Mouse (Mus musculus): ENCODE measurements around the gene Cfap77. TPM values are rescaled to one million over a fixed set of nuclear protein-coding genes. Genes with fewer than 3 reads are reported as not detected.

The Cfap77 gene
- total RNA-seq, 2 experiments from 2014 or later, result not detected

DNA sequence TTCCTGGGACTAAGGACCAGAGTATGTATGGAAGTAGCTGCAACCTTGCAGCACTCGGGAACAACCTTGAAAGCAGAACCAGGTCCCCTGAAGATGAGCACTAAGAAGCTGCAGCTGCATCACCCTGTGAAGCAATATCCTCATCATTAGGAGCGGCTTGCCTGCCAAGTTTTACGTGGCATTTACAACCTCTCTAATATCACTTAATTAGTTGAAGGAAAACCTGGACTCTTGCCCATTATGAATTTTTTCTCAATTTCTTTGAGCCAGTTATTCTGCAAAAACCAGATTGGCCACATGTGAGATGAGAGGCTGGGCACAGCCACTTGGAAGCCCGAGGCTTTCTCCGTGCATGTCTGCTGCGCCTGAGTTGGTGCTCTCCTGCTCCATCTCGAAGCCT lies 159.0 kb downstream of the Cfap77 start:
- TF ChIP-seq CTCF (IDR thresholded peaks at IDR 0.05), result no peak
- H3K27ac ChIP-seq, result no peak overlapping the region
- intact Hi-C loops (cut with DNase I), result no loop called here
- no peak for DNase-seq
- no peak overlapping the region for H3K4me3 ChIP-seq

DNA sequence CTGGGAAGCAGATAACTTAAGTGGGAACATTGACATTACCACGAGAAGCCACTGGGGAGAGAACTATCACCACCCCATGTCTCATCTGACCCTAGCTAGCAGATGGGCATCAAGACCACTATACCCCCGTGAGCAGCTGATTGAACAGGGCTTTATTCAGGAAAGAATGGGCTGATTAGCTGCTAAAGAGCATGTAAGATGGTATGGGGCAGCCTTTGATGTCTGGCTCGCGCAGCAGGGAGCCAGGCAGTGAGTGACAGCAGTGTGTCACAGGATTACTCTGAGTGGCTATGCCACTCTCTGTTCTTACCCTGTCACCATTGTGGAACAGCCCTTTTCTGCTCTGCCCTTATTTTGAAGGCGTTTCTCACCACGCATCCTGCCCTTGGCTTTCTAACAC lies 161.3 kb downstream of the Cfap77 start:
- no peak for DNase-seq
- H3K27ac ChIP-seq, result no peak overlapping the region
- TF ChIP-seq CTCF (IDR thresholded peaks at IDR 0.05), result no peak
- intact Hi-C loops (cut with DNase I), result no loop called here
- H3K4me3 ChIP-seq, result no peak overlapping the region

DNA sequence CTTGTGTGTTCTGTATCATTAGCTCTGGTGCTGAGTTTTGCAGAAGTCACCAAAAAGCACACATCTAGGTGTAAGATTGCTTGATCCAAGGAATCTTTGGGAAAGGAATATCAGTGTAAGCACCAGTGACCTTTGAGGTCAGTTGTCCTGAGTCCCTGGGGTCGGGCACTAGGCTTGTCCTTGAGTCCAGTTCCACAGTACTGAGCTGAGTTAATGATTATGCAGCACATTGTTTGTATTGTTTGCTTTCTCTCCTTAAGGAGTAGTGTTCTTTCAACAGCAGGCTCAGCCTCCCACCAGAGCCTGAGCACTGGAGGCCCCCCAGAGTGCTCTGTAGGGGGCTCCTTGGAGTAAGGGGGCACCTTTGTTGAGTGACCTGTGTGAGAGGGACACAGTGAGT lies 162.1 kb downstream of the Cfap77 start:
- TF ChIP-seq CTCF (IDR thresholded peaks at IDR 0.05), result no peak
- intact Hi-C loops (cut with DNase I), result no loop called here
- DNase-seq, result no peak

DNA sequence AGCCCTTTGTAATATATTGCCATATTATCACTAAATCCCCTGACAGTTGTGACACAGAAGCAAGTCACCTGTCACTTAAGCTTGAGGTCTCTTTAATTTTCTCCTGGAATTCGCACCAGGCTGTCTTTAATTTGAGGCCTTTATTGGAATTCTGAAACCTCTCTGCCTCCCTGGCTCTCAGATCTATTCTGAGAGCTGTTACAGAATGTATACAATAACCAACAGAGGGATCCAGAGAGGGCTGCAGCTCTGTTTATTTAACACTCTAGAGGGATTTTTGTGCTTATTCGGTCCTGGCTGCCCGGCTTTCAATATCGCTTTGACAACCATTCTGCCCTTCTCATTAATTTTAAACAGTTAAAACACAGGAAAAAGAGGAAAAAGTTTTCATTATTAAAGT lies 170.0 kb downstream of the Cfap77 start:
- intact Hi-C loops (cut with DNase I), result no loop called here
- no peak for TF ChIP-seq CTCF (IDR thresholded peaks at IDR 0.05)
- no peak overlapping the region for H3K4me3 ChIP-seq
- H3K27ac ChIP-seq, result no peak overlapping the region
- DNase-seq, result no peak

More for the DNA sequence above, 162.1 kb downstream of the Cfap77 start:
- Histone ChIP-seq H3K4me3 (no peak overlapping the region), H3K27ac (no peak overlapping the region)

GRCm38 (mm10) chr2:28882826-28883485 lies 171.9 kb downstream of the Cfap77 start:
- Histone ChIP-seq H3K4me3 (no peak overlapping the region), H3K27ac (no peak overlapping the region)
- TF ChIP-seq CTCF (IDR thresholded peaks at IDR 0.05), result no peak
- intact Hi-C loops (cut with DNase I), result no loop called here
- peak; percentile 44 for DNase-seq

GRCm38 (mm10) chr2:28882047-28882446 lies 172.8 kb downstream of the Cfap77 start:
- DNase-seq, result no peak
- Histone ChIP-seq H3K27ac (no peak overlapping the region), H3K4me3 (no peak overlapping the region)
- intact Hi-C loops (cut with DNase I), result no loop called here
- no peak for TF ChIP-seq CTCF (IDR thresholded peaks at IDR 0.05)

DNA sequence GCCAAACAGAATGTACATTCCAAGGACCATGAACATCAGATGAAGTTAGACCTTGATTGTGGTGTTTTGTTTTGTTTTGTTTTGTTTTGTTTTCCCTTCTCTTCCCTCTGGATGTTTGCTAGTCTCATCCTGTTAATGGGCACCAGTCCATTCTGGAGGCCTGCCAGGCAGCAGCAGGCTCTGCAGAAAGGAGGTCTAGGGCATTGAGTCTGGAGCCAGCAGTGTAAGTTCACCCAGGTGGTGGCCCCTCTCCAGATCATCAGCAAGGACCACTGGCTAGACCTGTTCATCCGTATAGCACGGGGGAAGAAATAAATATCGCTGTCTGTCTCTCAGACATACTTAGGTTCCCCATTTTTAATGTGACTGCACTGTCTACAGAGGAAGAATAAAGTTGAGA lies 173.6 kb downstream of the Cfap77 start:
- intact Hi-C loops (cut with DNase I), result no loop called here
- Histone ChIP-seq H3K27ac (no peak overlapping the region), H3K4me3 (no peak overlapping the region)
- DNase-seq, result no peak
- TF ChIP-seq CTCF (IDR thresholded peaks at IDR 0.05), result no peak

Other genes with a start within 250 kb of the Cfap77 start
- 10 to 100 TPM; 13.4 to 13.5 TPM for gene Gtf3c4, start 214.7 kb downstream of the Cfap77 start, total RNA-seq (2021)
- 1 to 10 TPM; 4.8 to 5.0 TPM for gene Ddx31, start 214.7 kb downstream of the Cfap77 start, total RNA-seq (2021)
- not detected for gene Barhl1, start 138.4 kb downstream of the Cfap77 start, total RNA-seq (2021)
- 1 to 10 TPM; 4.4 to 6.0 TPM for gene Ttf1, start 5.2 kb upstream of the Cfap77 start, total RNA-seq (2021)
- 10 to 100 TPM; 25.0 to 32.9 TPM for gene Setx, start 69.1 kb upstream of the Cfap77 start, total RNA-seq (2021)
- 10 to 100 TPM; 25.0 to 27.0 TPM for gene Ntng2, start 197.9 kb upstream of the Cfap77 start, total RNA-seq (2021)

Data from gastrocnemius, adult 2 months (tissue).